Mouse (Mus musculus): ENCODE measurements at regions not wholly inside any gene's neighbourhood (a gene's known extent, or its start where the extent isn't known, plus 50 kb on each side); places are given as distances from the start of the nearest gene placed in this dataset.
"Not testable (repeated sequence)": the region's sequence is repeated elsewhere in the genome, so short reads cannot be mapped to it uniquely, and the experiment has no call there.

GRCm38 (mm10) chr14:53765918-53766317 is 488.0 kb downstream of the Dad1 start:
- not testable (repeated sequence) for TF ChIP-seq RAD21 (IDR thresholded peaks at IDR 0.05; ENCODE audit: low read depth, low read length); CTCF (conservative IDR thresholded peaks at IDR 0.05 in 1 of 2, IDR thresholded peaks at IDR 0.05 in 1 of 2; ENCODE audit: low read depth in 2 of 2, low read length in 2 of 2); MAZ (IDR thresholded peaks at IDR 0.05; ENCODE audit: low read depth, low read length); NRF1 (IDR thresholded peaks at IDR 0.05; ENCODE audit: low read depth, low read length); ZNF384 (IDR thresholded peaks at IDR 0.05; ENCODE audit: low read depth, low read length); MXI1 (IDR thresholded peaks at IDR 0.05; ENCODE audit: low read depth, low read length); EP300 (IDR thresholded peaks at IDR 0.05; ENCODE audit: low read length); POLR2A (IDR thresholded peaks at IDR 0.05; ENCODE audit: low read depth, low read length); MEF2A (IDR thresholded peaks at IDR 0.05; ENCODE audit: borderline replicate concordance, low read depth, low read length); USF2 (conservative IDR thresholded peaks at IDR 0.05; ENCODE audit: low read depth, low read length); MAFK (IDR thresholded peaks at IDR 0.05; ENCODE audit: insufficient replicate concordance, low read length); E2F4 (IDR thresholded peaks at IDR 0.05; ENCODE audit: insufficient replicate concordance, low read depth, low read length)
